Comparison of ENCODE assay signal across 22 mouse cellular contexts in genomic region chr9:56577405-56577804, GRCm38 (mm10).
A peak's percentile ranks its signal among the peaks of the same experiment; 100 is the strongest.
DNase-seq lines count a peak whose midpoint lies in the region; ATAC-seq and TF ChIP-seq lines count a peak whose summit lies in the region.
"Had no signal": no experiment of that assay in that cellular context is flagged by ENCODE, and none has a peak within 500 bp of the region (broad histone marks: within the 10 kb centered on the region; RNA-seq: fewer than 3 reads in every experiment).

No protein-coding gene starts in this region.

- no peak overlapping the region for H3K27ac ChIP-seq in hindbrain, embryonic 14.5 days
- no peak overlapping the region for H3K27ac ChIP-seq in hindbrain, embryonic 13.5 days
- H3K27ac ChIP-seq in midbrain, embryonic 11.5 days (ENCODE audit: low read depth, low read length), result no peak overlapping the region
- H3K27ac ChIP-seq in midbrain, embryonic 16.5 days (ENCODE audit: low read length), result no peak overlapping the region
- H3K27ac ChIP-seq in hindbrain, postnatal 0 days, result peak overlapping the region; percentile 36; the same call in 1 of the 2 replicates
- H3K27ac ChIP-seq: forebrain, embryonic 15.5 days; heart, embryonic 10.5 days had no signal

- no peaks in the 10 kb centered on the region for H3K36me3 ChIP-seq in hindbrain, embryonic 14.5 days (replicated peaks; ENCODE audit: control insufficient read depth, insufficient read depth)
- H3K36me3 ChIP-seq in hindbrain, embryonic 13.5 days, result no peaks in the 10 kb centered on the region
- no peaks in the 10 kb centered on the region for H3K36me3 ChIP-seq in midbrain, embryonic 11.5 days (ENCODE audit: control insufficient read depth, insufficient read depth, low read length)
- no peaks in the 10 kb centered on the region for H3K36me3 ChIP-seq in midbrain, embryonic 16.5 days (ENCODE audit: control insufficient read depth, insufficient read depth, low read length)
- H3K36me3 ChIP-seq in hindbrain, postnatal 0 days (ENCODE audit: insufficient read depth, low read length), result no peaks in the 10 kb centered on the region
- H3K36me3 ChIP-seq: forebrain, embryonic 15.5 days; G1E; heart, embryonic 10.5 days had no signal

- H3K4me1 ChIP-seq in hindbrain, embryonic 14.5 days (replicated peaks; ENCODE audit: control insufficient read depth, insufficient read depth, low read length), result peaks cover 5% of the 10 kb centered on the region; the same call in 1 of the 2 replicates
- peaks cover 42% of the 10 kb centered on the region for H3K4me1 ChIP-seq in hindbrain, embryonic 13.5 days (replicated peaks)
- H3K4me1 ChIP-seq in midbrain, embryonic 11.5 days (ENCODE audit: control insufficient read depth, insufficient read depth, low read length), result peaks cover 19% of the 10 kb centered on the region
- H3K4me1 ChIP-seq in midbrain, embryonic 16.5 days (ENCODE audit: control insufficient read depth, insufficient read depth, low read length), result peaks cover 19% of the 10 kb centered on the region
- peaks cover 18% of the 10 kb centered on the region; the same call in 1 of the 2 replicates for H3K4me1 ChIP-seq in hindbrain, postnatal 0 days (ENCODE audit: insufficient read depth, low read length)

- TF ChIP-seq CTCF in hindbrain, postnatal 0 days (IDR thresholded peaks at IDR 0.05; ENCODE audit: low read depth), result no peak

- DNase-seq in cerebellum, postnatal 10 days, result peak; percentile 65 to 73
- DNase-seq in cerebellum, postnatal 36 days, result no peak
- no peak for DNase-seq in hindbrain, embryonic 14.5 days (ENCODE audit: low spot score)
- no peak for DNase-seq in midbrain, embryonic 11.5 days (ENCODE audit: low spot score, missing footprints)
- peak; percentile 44 for DNase-seq in hindbrain, postnatal 0 days (ENCODE audit: low spot score)
- no peak for DNase-seq in MN1 (ENCODE audit: low spot score)
- DNase-seq: adrenal gland, postnatal 25 days; B cell, adult 2 months; cerebellum, adult 2 months; gastrocnemius, postnatal 36 days; heart, adult 18-20 months; heart, postnatal 10 days; heart, postnatal 4 days had no signal

- 49% methylated on average over 11 of the region's 11 CpGs for WGBS in hindbrain, embryonic 14.5 days
- WGBS in hindbrain, embryonic 13.5 days, result 54% methylated on average over 11 of the region's 11 CpGs
- 52% methylated on average over 11 of the region's 11 CpGs for WGBS in midbrain, embryonic 11.5 days
- 36% methylated on average over 11 of the region's 11 CpGs for whole genome bisulfite sequencing in midbrain, embryonic 16.5 days
- 23% methylated on average over 11 of the region's 11 CpGs for WGBS in hindbrain, postnatal 0 days

- no peaks in the 10 kb centered on the region for H3K9me3 ChIP-seq in hindbrain, embryonic 14.5 days (ENCODE audit: control insufficient read depth, low read length)
- H3K9me3 ChIP-seq in hindbrain, embryonic 13.5 days, result no peaks in the 10 kb centered on the region
- H3K9me3 ChIP-seq in midbrain, embryonic 11.5 days (ENCODE audit: control insufficient read depth, low read length), result no peaks in the 10 kb centered on the region
- no peaks in the 10 kb centered on the region for H3K9me3 ChIP-seq in midbrain, embryonic 16.5 days (replicated peaks; ENCODE audit: control insufficient read depth, low read length, poor library complexity, severe bottlenecking)
- H3K9me3 ChIP-seq in hindbrain, postnatal 0 days (ENCODE audit: low read length), result no peaks in the 10 kb centered on the region
- H3K9me3 ChIP-seq: forebrain, embryonic 15.5 days; G1E; heart, embryonic 10.5 days had no signal

- H3K4me3 ChIP-seq in hindbrain, embryonic 14.5 days (replicated peaks; ENCODE audit: low read length), result no peak overlapping the region
- H3K4me3 ChIP-seq in hindbrain, embryonic 13.5 days, result no peak overlapping the region
- H3K4me3 ChIP-seq in midbrain, embryonic 11.5 days (ENCODE audit: low read depth, low read length), result no peak overlapping the region
- H3K4me3 ChIP-seq in midbrain, embryonic 16.5 days (ENCODE audit: low read depth, low read length), result no peak overlapping the region
- H3K4me3 ChIP-seq in hindbrain, postnatal 0 days (ENCODE audit: low read length), result no peak overlapping the region
- H3K4me3 ChIP-seq: forebrain, embryonic 15.5 days; heart, embryonic 10.5 days had no signal

- ATAC-seq in hindbrain, embryonic 14.5 days (ENCODE audit: low FRiP score), result 0 out of 2 replicates have a peak, but pooled peaks have one; percentile 38
- no peak for ATAC-seq in hindbrain, embryonic 13.5 days (ENCODE audit: low FRiP score)
- peak; percentile 57 for ATAC-seq in midbrain, embryonic 11.5 days (ENCODE audit: low FRiP score)
- ATAC-seq in midbrain, embryonic 16.5 days, result no peak
- ATAC-seq in hindbrain, postnatal 0 days, result peak; percentile 57
- ATAC-seq: activated CD4-positive, CD25-positive, alpha-beta regulatory T cell, adult 4 months; CD4-positive, CD25-positive, alpha-beta regulatory T cell, adult 4 months; forebrain, embryonic 15.5 days; intestine, embryonic 16.5 days; Patski had no signal

- H3K4me2 ChIP-seq in hindbrain, embryonic 14.5 days (replicated peaks), result no peak overlapping the region
- no peak overlapping the region for H3K4me2 ChIP-seq in hindbrain, embryonic 13.5 days
- H3K4me2 ChIP-seq in midbrain, embryonic 11.5 days, result no peak overlapping the region
- H3K4me2 ChIP-seq in midbrain, embryonic 16.5 days (ENCODE audit: low read length), result no peak overlapping the region
- H3K4me2 ChIP-seq in hindbrain, postnatal 0 days (ENCODE audit: low read depth, low read length), result no peak overlapping the region
- H3K4me2 ChIP-seq: forebrain, embryonic 15.5 days had no signal

- no peaks in the 10 kb centered on the region for H3K27me3 ChIP-seq in hindbrain, embryonic 14.5 days (ENCODE audit: control insufficient read depth, insufficient read depth, low read length)
- H3K27me3 ChIP-seq in hindbrain, embryonic 13.5 days, result no peaks in the 10 kb centered on the region
- H3K27me3 ChIP-seq in midbrain, embryonic 11.5 days (ENCODE audit: control insufficient read depth, insufficient read depth, low read length), result no peaks in the 10 kb centered on the region
- no peaks in the 10 kb centered on the region for H3K27me3 ChIP-seq in midbrain, embryonic 16.5 days (ENCODE audit: control insufficient read depth, insufficient read depth, low read depth, low read length)
- no peaks in the 10 kb centered on the region for H3K27me3 ChIP-seq in hindbrain, postnatal 0 days (ENCODE audit: insufficient read depth, low read length)
- H3K27me3 ChIP-seq: forebrain, embryonic 15.5 days had no signal

- H3K9ac ChIP-seq in hindbrain, embryonic 14.5 days, result no peak overlapping the region
- H3K9ac ChIP-seq in hindbrain, embryonic 13.5 days, result no peak overlapping the region
- no peak overlapping the region for H3K9ac ChIP-seq in midbrain, embryonic 11.5 days (ENCODE audit: low read length)
- H3K9ac ChIP-seq in midbrain, embryonic 16.5 days (ENCODE audit: low read depth, low read length), result no peak overlapping the region
- H3K9ac ChIP-seq in hindbrain, postnatal 0 days (replicated peaks; ENCODE audit: low read length), result no peak overlapping the region
- H3K9ac ChIP-seq: forebrain, embryonic 15.5 days had no signal

Comparison
In these comparisons a context has a peak if more than half of its experiments do, and no peak if none do; other contexts are left out.
1. DNase-seq: peak in cerebellum, postnatal 10 days (2 of 2) and hindbrain, postnatal 0 days (single experiment); none in cerebellum, postnatal 36 days (0 of 2), hindbrain, embryonic 14.5 days (single experiment), midbrain, embryonic 11.5 days (single experiment) and MN1 (single experiment).
2. ATAC-seq: peak in hindbrain, embryonic 14.5 days (single experiment), midbrain, embryonic 11.5 days (single experiment) and hindbrain, postnatal 0 days (single experiment); none in hindbrain, embryonic 13.5 days (single experiment) and midbrain, embryonic 16.5 days (single experiment).